Mouse (Mus musculus) urinary bladder, adult 18-20 months (tissue): ENCODE measurements around the gene Vmn2r117.
"Not testable (repeated sequence)": the region's sequence is repeated elsewhere in the genome, so short reads cannot be mapped to it uniquely, and the experiment has no call there.

Experiments used
- DNase-seq, 2 experiments: peaks; one replicate each; pipeline ENCODE4 v3.0.0; 2022; ENCODE audit warnings: low spot score in 2 of 2, mixed read lengths in 2 of 2

Gene Vmn2r117

GRCm38 (mm10) chr17:23479599-23479998, at the start of gene Vmn2r117:
TSS of gene Vmn2r117 (minus strand) at chr17:23479699.
- not testable (repeated sequence) for DNase-seq

GRCm38 (mm10) chr17:23522941-23523732, 43.6 kb upstream of the Vmn2r117 start:
- not testable (repeated sequence) for DNase-seq

- no peak for DNase-seq
Measured at GRCm38 (mm10) chr17:23518701-23519423, 39.4 kb upstream of the Vmn2r117 start.

- no peak for DNase-seq
Measured at GRCm38 (mm10) chr17:23433150-23433679, 46.3 kb downstream of the Vmn2r117 start.
